Mouse (Mus musculus): Measurements from ENCODE around the gene Icam5. TPM values are rescaled to one million over a fixed set of nuclear protein-coding genes. Genes with fewer than 3 reads are reported as not detected.
"Not testable (repeated sequence)": the region's sequence is repeated elsewhere in the genome, so short reads cannot be mapped to it uniquely, and the experiment has no call there.

The Icam5 gene
- polyA plus RNA-seq, 1 experiment from 2014 or later, result 1.6 TPM

DNA sequence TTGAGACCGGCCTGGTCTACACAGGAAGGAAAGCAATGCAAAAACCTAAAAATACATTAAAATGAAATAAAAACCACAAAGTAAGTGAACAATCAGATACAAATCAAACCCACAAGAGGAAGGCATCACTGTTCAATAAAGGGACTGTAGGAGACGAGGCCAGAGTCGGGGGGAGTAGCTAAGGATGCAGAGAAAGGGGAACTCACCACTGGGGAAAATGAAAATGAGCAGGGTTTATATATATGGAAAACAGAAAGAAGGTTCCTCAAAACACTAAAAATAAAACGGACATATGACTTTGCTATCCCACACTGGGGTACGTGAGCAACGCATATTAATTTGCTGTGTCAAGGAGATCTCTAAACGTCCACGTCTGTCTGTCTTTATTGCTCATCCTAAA is 34.8 kb upstream of the Icam5 start:
- no peaks in the 10 kb centered on the region for H3K27me3 ChIP-seq (ENCODE audit: control insufficient read depth, insufficient read depth, low read length)
- no peak overlapping the region for H3K4me2 ChIP-seq (ENCODE audit: low read depth, low read length)
- no peaks in the 10 kb centered on the region for H3K9me3 ChIP-seq (ENCODE audit: control insufficient read depth, low read length)
- ATAC-seq (ENCODE audit: low read depth), result no peak
- no peak overlapping the region for H3K4me3 ChIP-seq (ENCODE audit: low read depth, low read length)
- H3K4me1 ChIP-seq (ENCODE audit: control insufficient read depth, insufficient read depth, low read length), result no peaks in the 10 kb centered on the region
- H3K27ac ChIP-seq (ENCODE audit: low read depth, low read length), result no peak overlapping the region
- 91% methylated on average over 8 of the region's 8 CpGs for WGBS
- no peaks in the 10 kb centered on the region for H3K36me3 ChIP-seq (ENCODE audit: control insufficient read depth, insufficient read depth, low read length)
- H3K9ac ChIP-seq (replicated peaks; ENCODE audit: low read depth, low read length), result no peak overlapping the region

GRCm38 (mm10) chr9:20998337-20998736 is 33.5 kb upstream of the Icam5 start:
- 82% methylated on average over 1 of the region's 1 CpGs for WGBS
- H3K27me3 ChIP-seq (ENCODE audit: control insufficient read depth, insufficient read depth, low read length); H3K9ac ChIP-seq (replicated peaks; ENCODE audit: low read depth, low read length); H3K36me3 ChIP-seq (ENCODE audit: control insufficient read depth, insufficient read depth, low read length); H3K27ac ChIP-seq (ENCODE audit: low read depth, low read length); H3K4me3 ChIP-seq (ENCODE audit: low read depth, low read length); H3K9me3 ChIP-seq (ENCODE audit: control insufficient read depth, low read length); ATAC-seq (ENCODE audit: low read depth); H3K4me1 ChIP-seq (ENCODE audit: control insufficient read depth, insufficient read depth, low read length); H3K4me2 ChIP-seq (ENCODE audit: low read depth, low read length): not testable (repeated sequence)

DNA sequence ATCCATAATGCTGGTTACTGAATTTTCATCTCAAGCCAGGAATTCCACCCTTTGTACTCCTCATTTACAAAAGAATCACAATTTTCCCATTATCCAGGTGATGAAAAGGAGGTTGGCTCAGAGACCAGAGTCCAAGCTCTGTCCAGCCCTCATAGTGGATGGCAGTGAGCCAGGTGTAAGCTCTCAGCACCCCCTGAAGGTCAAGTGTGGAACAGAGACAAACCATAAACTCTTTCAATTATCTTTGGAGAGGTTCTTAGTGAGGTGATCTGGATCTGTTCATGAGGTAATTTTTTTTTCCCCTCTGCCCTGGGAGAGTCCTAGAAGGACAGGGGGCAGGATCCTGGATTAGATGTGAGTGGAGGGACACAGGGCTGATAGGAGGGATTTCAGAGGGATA is 31.1 kb upstream of the Icam5 start:
- no peak for ATAC-seq (ENCODE audit: low read depth)
- Histone ChIP-seq H3K9ac (replicated peaks; ENCODE audit: low read depth, low read length) (no peak overlapping the region), H3K36me3 (ENCODE audit: control insufficient read depth, insufficient read depth, low read length) (no peaks in the 10 kb centered on the region; the same call in 1 of the 2 replicates)

DNA sequence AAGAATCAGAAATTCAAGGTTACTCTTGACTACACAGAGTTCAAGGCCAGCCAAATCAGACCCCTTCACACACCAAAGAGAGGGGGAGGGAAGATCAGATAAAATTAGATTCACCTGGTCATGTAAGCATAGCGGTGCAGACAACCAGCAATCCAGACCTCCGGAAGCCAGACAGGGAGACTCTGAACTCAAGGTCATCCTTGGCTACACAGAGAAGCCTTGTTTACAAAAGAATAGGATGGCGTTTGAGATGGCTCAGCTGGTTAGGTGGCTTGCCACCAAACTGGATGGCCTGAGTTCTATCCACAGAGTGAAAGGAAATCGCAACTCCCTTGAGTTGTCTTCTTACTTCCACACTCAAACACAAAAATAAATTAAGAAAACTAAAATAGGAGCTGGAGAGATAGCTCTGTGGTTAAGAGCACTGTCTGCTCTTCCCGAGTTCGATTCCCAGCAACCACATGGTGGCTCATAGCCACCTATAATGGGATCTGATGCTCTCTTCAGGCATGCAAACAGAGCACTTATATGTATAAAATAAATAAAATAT is 30.1 kb upstream of the Icam5 start:
- no peaks in the 10 kb centered on the region for H3K27me3 ChIP-seq (ENCODE audit: control insufficient read depth, insufficient read depth, low read length)
- no peak overlapping the region for H3K9ac ChIP-seq (replicated peaks; ENCODE audit: low read depth, low read length)
- no peak for ATAC-seq (ENCODE audit: low read depth)
- H3K4me2 ChIP-seq (ENCODE audit: low read depth, low read length), result no peak overlapping the region
- WGBS, result 73% methylated on average over 6 of the region's 6 CpGs
- H3K27ac ChIP-seq (ENCODE audit: low read depth, low read length), result no peak overlapping the region
- H3K4me3 ChIP-seq (ENCODE audit: low read depth, low read length), result no peak overlapping the region
- H3K36me3 ChIP-seq (ENCODE audit: control insufficient read depth, insufficient read depth, low read length), result peaks cover 5% of the 10 kb centered on the region
- H3K4me1 ChIP-seq (ENCODE audit: control insufficient read depth, insufficient read depth, low read length), result peaks cover 5% of the 10 kb centered on the region; the same call in 1 of the 2 replicates
- no peaks in the 10 kb centered on the region for H3K9me3 ChIP-seq (ENCODE audit: control insufficient read depth, low read length)

More for the DNA sequence above, 31.1 kb upstream of the Icam5 start:
- Histone ChIP-seq H3K4me2 (ENCODE audit: low read depth, low read length) (no peak overlapping the region), H3K27ac (ENCODE audit: low read depth, low read length) (no peak overlapping the region), H3K4me1 (ENCODE audit: control insufficient read depth, insufficient read depth, low read length) (peaks cover 5% of the 10 kb centered on the region; the same call in 1 of the 2 replicates), H3K27me3 (ENCODE audit: control insufficient read depth, insufficient read depth, low read length) (no peaks in the 10 kb centered on the region), H3K9me3 (ENCODE audit: control insufficient read depth, low read length) (no peaks in the 10 kb centered on the region), H3K4me3 (ENCODE audit: low read depth, low read length) (no peak overlapping the region)

GRCm38 (mm10) chr9:21002270-21002626 is 29.6 kb upstream of the Icam5 start:
- Histone ChIP-seq H3K9me3 (ENCODE audit: control insufficient read depth, low read length) (no peaks in the 10 kb centered on the region), H3K27ac (ENCODE audit: low read depth, low read length) (peak overlapping the region; percentile 88), H3K4me3 (ENCODE audit: low read depth, low read length) (peak overlapping the region; percentile 79), H3K36me3 (ENCODE audit: control insufficient read depth, insufficient read depth, low read length) (peaks cover 8% of the 10 kb centered on the region), H3K9ac (replicated peaks; ENCODE audit: low read depth, low read length) (peak overlapping the region; percentile 79), H3K27me3 (ENCODE audit: control insufficient read depth, insufficient read depth, low read length) (no peaks in the 10 kb centered on the region), H3K4me2 (ENCODE audit: low read depth, low read length) (peak overlapping the region; percentile 61), H3K4me1 (ENCODE audit: control insufficient read depth, insufficient read depth, low read length) (peaks cover 5% of the 10 kb centered on the region; the same call in 1 of the 2 replicates)
- WGBS, result 10% methylated on average over 7 of the region's 7 CpGs
- ATAC-seq (ENCODE audit: low read depth), result peak; percentile 47

DNA sequence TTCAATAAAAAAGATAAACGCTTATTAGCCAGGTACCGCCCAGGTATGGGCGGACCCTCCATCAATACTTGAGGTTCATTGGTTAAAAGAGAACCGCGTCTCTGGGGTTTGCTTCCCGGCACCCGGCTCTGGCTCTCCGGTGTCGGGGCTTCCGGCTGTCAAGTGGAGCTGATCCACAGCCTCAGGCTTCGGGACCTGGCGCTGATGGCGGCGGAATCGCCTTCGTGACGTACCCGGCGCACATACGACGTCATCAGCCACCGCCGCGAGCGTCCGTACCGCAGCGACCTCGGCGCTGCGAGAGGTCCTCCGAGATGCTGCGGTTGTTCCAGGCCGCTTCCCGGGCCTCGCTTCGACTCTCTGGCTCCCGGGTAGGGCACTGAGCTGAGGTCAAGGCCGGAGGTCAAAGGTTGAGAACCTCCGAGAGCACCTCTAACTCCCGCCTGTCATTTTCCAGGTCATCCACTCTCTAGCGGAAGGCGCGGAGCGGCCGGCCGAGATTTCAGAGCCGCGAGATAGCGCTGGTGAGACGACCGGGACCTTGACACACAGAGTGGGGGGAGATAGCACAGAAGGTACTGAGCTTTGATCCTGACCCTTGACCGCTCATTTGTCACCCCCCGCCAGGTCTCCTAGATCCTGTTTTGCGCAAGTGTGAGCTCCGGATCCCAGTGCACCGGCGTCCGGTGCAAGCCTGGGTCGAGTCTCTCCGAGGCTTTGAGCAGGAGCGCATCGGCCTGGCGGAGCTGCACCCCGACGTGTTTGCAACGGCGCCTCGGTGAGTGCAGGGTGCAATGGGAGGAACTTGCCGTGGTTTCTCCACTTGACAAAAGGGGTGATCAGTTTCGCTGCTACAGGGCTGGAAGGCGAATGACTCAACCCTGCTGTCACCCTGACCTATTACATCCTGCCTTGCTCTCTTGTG is 29.0 kb upstream of the Icam5 start, which contains the start of gene Mrpl4:
Gene Mrpl4, plus strand, starts transcription at position 112 of the 925 bp plus-strand sequence.
- Histone ChIP-seq H3K27ac (ENCODE audit: low read depth, low read length) (peak within 1 kb of the TSS; percentile 88), H3K36me3 (ENCODE audit: control insufficient read depth, insufficient read depth, low read length) (peaks cover 14% of the 10 kb centered on the region), H3K4me2 (ENCODE audit: low read depth, low read length) (peak within 1 kb of the TSS; percentile 61), H3K4me3 (ENCODE audit: low read depth, low read length) (peak within 1 kb of the TSS; percentile 79), H3K9ac (replicated peaks; ENCODE audit: low read depth, low read length) (peak within 1 kb of the TSS; percentile 79), H3K27me3 (ENCODE audit: control insufficient read depth, insufficient read depth, low read length) (no peaks in the 10 kb centered on the region), H3K9me3 (ENCODE audit: control insufficient read depth, low read length) (no peaks in the 10 kb centered on the region), H3K4me1 (ENCODE audit: control insufficient read depth, insufficient read depth, low read length) (peaks cover 5% of the 10 kb centered on the region; the same call in 1 of the 2 replicates)
- ATAC-seq (ENCODE audit: low read depth), result peak; percentile 93
- 1% methylated on average over 72 of the region's 72 CpGs for WGBS

- Histone ChIP-seq H3K9ac (replicated peaks; ENCODE audit: low read depth, low read length) (no peak overlapping the region), H3K4me2 (ENCODE audit: low read depth, low read length) (no peak overlapping the region), H3K9me3 (ENCODE audit: control insufficient read depth, low read length) (no peaks in the 10 kb centered on the region), H3K4me3 (ENCODE audit: low read depth, low read length) (no peak overlapping the region), H3K27ac (ENCODE audit: low read depth, low read length) (no peak overlapping the region), H3K4me1 (ENCODE audit: control insufficient read depth, insufficient read depth, low read length) (peaks cover 5% of the 10 kb centered on the region; the same call in 1 of the 2 replicates), H3K36me3 (ENCODE audit: control insufficient read depth, insufficient read depth, low read length) (peaks cover 23% of the 10 kb centered on the region), H3K27me3 (ENCODE audit: control insufficient read depth, insufficient read depth, low read length) (no peaks in the 10 kb centered on the region)
- ATAC-seq (ENCODE audit: low read depth), result no peak
- 93% methylated on average over 10 of the region's 10 CpGs for WGBS
Observed at GRCm38 (mm10) chr9:21007313-21007952, 24.4 kb upstream of the Icam5 start.

- Histone ChIP-seq H3K9me3 (ENCODE audit: control insufficient read depth, low read length) (no peaks in the 10 kb centered on the region), H3K27me3 (ENCODE audit: control insufficient read depth, insufficient read depth, low read length) (no peaks in the 10 kb centered on the region), H3K4me1 (ENCODE audit: control insufficient read depth, insufficient read depth, low read length) (peaks cover 5% of the 10 kb centered on the region; the same call in 1 of the 2 replicates), H3K4me2 (ENCODE audit: low read depth, low read length) (no peak overlapping the region), H3K27ac (ENCODE audit: low read depth, low read length) (no peak overlapping the region), H3K9ac (replicated peaks; ENCODE audit: low read depth, low read length) (no peak overlapping the region), H3K4me3 (ENCODE audit: low read depth, low read length) (no peak overlapping the region), H3K36me3 (ENCODE audit: control insufficient read depth, insufficient read depth, low read length) (peaks cover 23% of the 10 kb centered on the region)
- ATAC-seq (ENCODE audit: low read depth), result no peak
- WGBS, result 88% methylated on average over 7 of the region's 7 CpGs
Observed at GRCm38 (mm10) chr9:21008007-21008406, 23.9 kb upstream of the Icam5 start.

- no peaks in the 10 kb centered on the region for H3K9me3 ChIP-seq (ENCODE audit: control insufficient read depth, low read length)
Observed at GRCm38 (mm10) chr9:21010362-21010761, 21.5 kb upstream of the Icam5 start.

More at GRCm38 (mm10) chr9:21010362-21010761, 21.5 kb upstream of the Icam5 start:
- peaks cover 6% of the 10 kb centered on the region for H3K27me3 ChIP-seq (ENCODE audit: control insufficient read depth, insufficient read depth, low read length)
- no peak overlapping the region for H3K4me3 ChIP-seq (ENCODE audit: low read depth, low read length)
- peaks cover 23% of the 10 kb centered on the region; the same call in 1 of the 2 replicates for H3K36me3 ChIP-seq (ENCODE audit: control insufficient read depth, insufficient read depth, low read length)
- no peak overlapping the region for H3K9ac ChIP-seq (replicated peaks; ENCODE audit: low read depth, low read length)
- no peaks in the 10 kb centered on the region for H3K4me1 ChIP-seq (ENCODE audit: control insufficient read depth, insufficient read depth, low read length)
- H3K27ac ChIP-seq (ENCODE audit: low read depth, low read length), result no peak overlapping the region
- no peak for ATAC-seq (ENCODE audit: low read depth)
- 71% methylated on average over 2 of the region's 2 CpGs for WGBS
- no peak overlapping the region for H3K4me2 ChIP-seq (ENCODE audit: low read depth, low read length)

Measured in neural tube, embryonic 14.5 days (tissue).